Mouse (Mus musculus): ENCODE data around the gene Nup37. TPM values are rescaled to one million over a fixed set of nuclear protein-coding genes. Genes with fewer than 3 reads are reported as not detected.

Gene Nup37
- total and polyA plus RNA-seq, 3 experiments = 7.4 to 118 (median 32.2) TPM

GRCm38 (mm10) chr10:88150381-88150780 is 3.6 kb downstream of the Nup37 start:
- Histone ChIP-seq H3K36me3 (replicated peaks) (peaks cover 70% of the 10 kb centered on the region), H3K9me3 (replicated peaks) (no peaks in the 10 kb centered on the region), H3K4me1 (ENCODE audit: insufficient read depth, low read depth, low read length) (peaks cover 20% of the 10 kb centered on the region), H3K4me3 (ENCODE audit: low read depth, low read length) (no peak overlapping the region), H3K27me3 (ENCODE audit: insufficient read depth, low read length) (no peaks in the 10 kb centered on the region)
- DNase-seq (ENCODE audit: low spot score) = no peak
- no peak for ATAC-seq (ENCODE audit: extremely low read depth, insufficient number of reproducible peaks, low FRiP score, poor library complexity, severe bottlenecking)
- TF ChIP-seq POLR2AphosphoS5 (IDR thresholded peaks at IDR 0.05; ENCODE audit: insufficient replicate concordance, low read depth, low read length) (no peak), TAL1 (conservative IDR thresholded peaks at IDR 0.05; ENCODE audit: low read depth, low read length) (no peak), GATA2 (IDR thresholded peaks at IDR 0.05; ENCODE audit: borderline replicate concordance, low read depth, low read length) (no peak), GATA1 (IDR thresholded peaks at IDR 0.05; ENCODE audit: borderline replicate concordance, low read length) (no peak), CTCF (IDR thresholded peaks at IDR 0.05; ENCODE audit: low read depth, low read length) (no peak)

GRCm38 (mm10) chr10:88151658-88152057 is 4.9 kb downstream of the Nup37 start:
- Histone ChIP-seq H3K36me3 (replicated peaks) (peaks cover 76% of the 10 kb centered on the region), H3K4me3 (ENCODE audit: low read depth, low read length) (no peak overlapping the region), H3K27me3 (ENCODE audit: insufficient read depth, low read length) (no peaks in the 10 kb centered on the region), H3K4me1 (ENCODE audit: insufficient read depth, low read depth, low read length) (peaks cover 11% of the 10 kb centered on the region), H3K9me3 (replicated peaks) (no peaks in the 10 kb centered on the region)
- ATAC-seq (ENCODE audit: extremely low read depth, insufficient number of reproducible peaks, low FRiP score, poor library complexity, severe bottlenecking) = no peak
- no peak for TF ChIP-seq CTCF (IDR thresholded peaks at IDR 0.05; ENCODE audit: low read depth, low read length)
- no peak for TF ChIP-seq TAL1 (conservative IDR thresholded peaks at IDR 0.05; ENCODE audit: low read depth, low read length)
- TF ChIP-seq POLR2AphosphoS5 (IDR thresholded peaks at IDR 0.05; ENCODE audit: insufficient replicate concordance, low read depth, low read length) = no peak
- TF ChIP-seq GATA1 (IDR thresholded peaks at IDR 0.05; ENCODE audit: borderline replicate concordance, low read length) = no peak
- TF ChIP-seq GATA2 (IDR thresholded peaks at IDR 0.05; ENCODE audit: borderline replicate concordance, low read depth, low read length) = no peak
- DNase-seq (ENCODE audit: low spot score) = no peak

GRCm38 (mm10) chr10:88162096-88162495 is 15.3 kb downstream of the Nup37 start:
- Histone ChIP-seq H3K36me3 (replicated peaks) (peaks cover 73% of the 10 kb centered on the region), H3K4me3 (ENCODE audit: low read depth, low read length) (no peak overlapping the region), H3K9me3 (replicated peaks) (no peaks in the 10 kb centered on the region), H3K27me3 (ENCODE audit: insufficient read depth, low read length) (no peaks in the 10 kb centered on the region), H3K4me1 (ENCODE audit: insufficient read depth, low read depth, low read length) (no peaks in the 10 kb centered on the region)
- no peak for DNase-seq (ENCODE audit: low spot score)
- ATAC-seq (ENCODE audit: extremely low read depth, insufficient number of reproducible peaks, low FRiP score, poor library complexity, severe bottlenecking) = no peak
- no peak for TF ChIP-seq CTCF (IDR thresholded peaks at IDR 0.05; ENCODE audit: low read depth, low read length)
- no peak for TF ChIP-seq TAL1 (conservative IDR thresholded peaks at IDR 0.05; ENCODE audit: low read depth, low read length)
- TF ChIP-seq GATA2 (IDR thresholded peaks at IDR 0.05; ENCODE audit: borderline replicate concordance, low read depth, low read length) = no peak
- TF ChIP-seq GATA1 (IDR thresholded peaks at IDR 0.05; ENCODE audit: borderline replicate concordance, low read length) = no peak
- TF ChIP-seq POLR2AphosphoS5 (IDR thresholded peaks at IDR 0.05; ENCODE audit: insufficient replicate concordance, low read depth, low read length) = no peak

- H3K27me3 ChIP-seq (ENCODE audit: insufficient read depth, low read length) = no peaks in the 10 kb centered on the region
- no peak for TF ChIP-seq GATA1 (IDR thresholded peaks at IDR 0.05; ENCODE audit: borderline replicate concordance, low read length)
- no peak for TF ChIP-seq GATA2 (IDR thresholded peaks at IDR 0.05; ENCODE audit: borderline replicate concordance, low read depth, low read length)
- TF ChIP-seq CTCF (IDR thresholded peaks at IDR 0.05; ENCODE audit: low read depth, low read length) = no peak
- TF ChIP-seq TAL1 (conservative IDR thresholded peaks at IDR 0.05; ENCODE audit: low read depth, low read length) = no peak
- no peak for TF ChIP-seq POLR2AphosphoS5 (IDR thresholded peaks at IDR 0.05; ENCODE audit: insufficient replicate concordance, low read depth, low read length)
- H3K36me3 ChIP-seq (replicated peaks) = peaks cover 75% of the 10 kb centered on the region
- ATAC-seq (ENCODE audit: extremely low read depth, insufficient number of reproducible peaks, low FRiP score, poor library complexity, severe bottlenecking) (no peak), DNase-seq (ENCODE audit: low spot score) (no peak)
- no peaks in the 10 kb centered on the region for H3K9me3 ChIP-seq (replicated peaks)
- no peaks in the 10 kb centered on the region for H3K4me1 ChIP-seq (ENCODE audit: insufficient read depth, low read depth, low read length)
- no peak overlapping the region for H3K4me3 ChIP-seq (ENCODE audit: low read depth, low read length)
Observed at GRCm38 (mm10) chr10:88162676-88163075, 15.9 kb downstream of the Nup37 start.

- Histone ChIP-seq H3K9me3 (replicated peaks) (no peaks in the 10 kb centered on the region), H3K4me3 (ENCODE audit: low read depth, low read length) (no peak overlapping the region), H3K27me3 (ENCODE audit: insufficient read depth, low read length) (no peaks in the 10 kb centered on the region), H3K36me3 (replicated peaks) (peaks cover 59% of the 10 kb centered on the region), H3K4me1 (ENCODE audit: insufficient read depth, low read depth, low read length) (no peaks in the 10 kb centered on the region)
- no peak for ATAC-seq (ENCODE audit: extremely low read depth, insufficient number of reproducible peaks, low FRiP score, poor library complexity, severe bottlenecking)
- DNase-seq (ENCODE audit: low spot score) = no peak
- no peak for TF ChIP-seq GATA1 (IDR thresholded peaks at IDR 0.05; ENCODE audit: borderline replicate concordance, low read length)
- no peak for TF ChIP-seq TAL1 (conservative IDR thresholded peaks at IDR 0.05; ENCODE audit: low read depth, low read length)
- TF ChIP-seq GATA2 (IDR thresholded peaks at IDR 0.05; ENCODE audit: borderline replicate concordance, low read depth, low read length) = no peak
- no peak for TF ChIP-seq POLR2AphosphoS5 (IDR thresholded peaks at IDR 0.05; ENCODE audit: insufficient replicate concordance, low read depth, low read length)
- no peak for TF ChIP-seq CTCF (IDR thresholded peaks at IDR 0.05; ENCODE audit: low read depth, low read length)
Observed at GRCm38 (mm10) chr10:88166158-88166557, 19.4 kb downstream of the Nup37 start.

- Histone ChIP-seq H3K27me3 (ENCODE audit: insufficient read depth, low read length) (no peaks in the 10 kb centered on the region), H3K4me1 (ENCODE audit: insufficient read depth, low read depth, low read length) (no peaks in the 10 kb centered on the region), H3K4me3 (ENCODE audit: low read depth, low read length) (no peak overlapping the region), H3K36me3 (replicated peaks) (peaks cover 62% of the 10 kb centered on the region), H3K9me3 (replicated peaks) (no peaks in the 10 kb centered on the region)
- ATAC-seq (ENCODE audit: extremely low read depth, insufficient number of reproducible peaks, low FRiP score, poor library complexity, severe bottlenecking) (no peak), DNase-seq (ENCODE audit: low spot score) (no peak)
- no peak for TF ChIP-seq POLR2AphosphoS5 (IDR thresholded peaks at IDR 0.05; ENCODE audit: insufficient replicate concordance, low read depth, low read length)
- no peak for TF ChIP-seq GATA1 (IDR thresholded peaks at IDR 0.05; ENCODE audit: borderline replicate concordance, low read length)
- no peak for TF ChIP-seq TAL1 (conservative IDR thresholded peaks at IDR 0.05; ENCODE audit: low read depth, low read length)
- TF ChIP-seq CTCF (IDR thresholded peaks at IDR 0.05; ENCODE audit: low read depth, low read length) = no peak
Observed at GRCm38 (mm10) chr10:88167438-88168077, 20.8 kb downstream of the Nup37 start.
